Mouse (Mus musculus): ENCODE data around the gene Ppp2r5d.

The Ppp2r5d gene

DNA sequence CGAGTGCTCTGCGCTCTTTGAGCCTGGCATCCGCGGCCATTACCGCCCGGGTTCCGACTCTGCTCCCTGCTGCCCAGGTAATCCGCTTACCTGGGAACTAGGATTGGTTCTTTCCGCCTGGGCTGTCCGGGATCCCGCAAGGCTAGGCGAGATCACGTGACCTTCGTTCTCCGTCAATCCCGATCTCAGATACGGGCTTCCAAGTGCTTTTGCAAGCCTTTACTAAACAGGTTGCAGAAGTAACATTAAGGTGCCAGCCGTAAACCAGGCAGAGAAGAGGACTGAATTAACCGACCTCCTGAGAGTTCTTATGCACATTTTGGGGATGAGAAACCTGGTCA is 58.6 kb downstream of the Ppp2r5d start:
- in situ Hi-C loops (cut with MboI, MseI): loop anchor here (10.0 kb wide), 1 partner anchor 69 kb away; the partner anchor contains the start of gene Pex6

DNA sequence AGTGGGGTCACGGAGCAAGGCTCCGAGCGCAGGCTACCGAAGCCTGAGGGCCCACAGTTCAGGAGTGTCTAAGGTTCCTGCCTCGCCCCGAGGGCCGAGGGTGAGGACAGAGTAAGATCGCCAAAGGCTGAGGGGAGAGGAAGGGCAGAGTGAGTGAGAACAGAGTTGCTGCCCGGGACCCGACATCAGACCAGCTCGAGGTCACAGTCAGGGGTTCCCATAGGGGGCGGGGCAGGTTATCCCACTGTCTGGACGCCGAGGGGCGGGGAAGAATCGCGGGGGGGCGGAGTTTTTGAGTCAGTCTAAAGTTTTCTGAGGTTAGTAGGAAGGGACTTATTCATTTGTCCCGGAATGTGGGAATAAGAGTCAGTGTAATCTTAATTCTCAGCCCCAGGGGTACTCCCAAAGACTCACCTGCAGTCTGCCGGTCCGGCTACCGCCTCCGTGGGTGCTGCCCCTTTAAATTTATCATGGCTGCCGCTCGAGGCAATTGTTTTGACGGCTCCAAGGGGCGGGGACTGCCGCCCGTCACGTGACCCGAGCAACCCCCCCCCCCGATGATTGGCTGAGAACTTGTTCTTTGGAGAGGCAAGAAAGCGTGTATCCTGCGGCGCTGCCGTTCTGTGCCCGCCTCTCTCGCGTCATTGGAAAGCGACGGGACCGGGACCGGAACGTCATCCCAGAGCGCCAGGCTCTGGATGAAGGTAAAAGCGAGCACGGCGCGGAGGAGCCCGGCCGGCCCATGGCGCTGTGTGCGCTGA is 59.2 kb downstream of the Ppp2r5d start, which contains the start of the genes Klc4 and Mrpl2:
TSS of gene Klc4 (minus strand) at position 462 of the 761 bp plus-strand sequence.
TSS of gene Mrpl2 (plus strand) at position 669 of the 761 bp plus-strand sequence.
- in situ Hi-C loops (cut with MboI, MseI): loop anchor here (10.0 kb wide), 1 partner anchor 69 kb away; the partner anchor contains the start of gene Pex6

DNA sequence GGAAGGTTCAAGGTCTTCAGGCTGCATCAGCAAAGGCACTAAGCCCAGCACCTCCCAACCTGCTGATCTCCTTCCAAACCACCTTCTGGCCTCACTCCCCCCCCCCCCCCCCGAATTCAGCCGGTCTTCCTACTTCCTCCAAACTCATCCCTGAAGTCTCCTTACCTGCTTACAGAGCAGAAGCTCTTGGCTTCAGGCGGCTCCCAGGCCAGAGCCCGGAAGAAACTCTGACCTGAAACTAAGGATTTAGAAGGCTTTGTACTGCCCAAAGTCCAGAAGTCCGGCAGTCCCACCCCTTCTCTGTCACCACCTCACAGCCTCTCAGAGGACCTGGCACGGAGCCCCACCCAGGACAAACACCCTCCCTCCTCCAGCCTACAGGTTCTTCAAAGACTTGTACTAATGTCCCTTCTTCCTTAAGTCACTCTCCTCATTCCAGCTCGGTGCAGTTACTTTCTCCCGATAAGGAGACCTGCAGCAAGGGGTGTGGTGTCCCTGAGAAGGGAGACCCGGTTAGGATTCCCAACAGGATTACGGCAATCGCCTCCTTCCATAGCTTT is 59.9 kb downstream of the Ppp2r5d start:
- in situ Hi-C loops (cut with MboI, MseI): loop anchor here (10.0 kb wide), 1 partner anchor 70 kb away; the partner anchor contains the start of gene Pex6

DNA sequence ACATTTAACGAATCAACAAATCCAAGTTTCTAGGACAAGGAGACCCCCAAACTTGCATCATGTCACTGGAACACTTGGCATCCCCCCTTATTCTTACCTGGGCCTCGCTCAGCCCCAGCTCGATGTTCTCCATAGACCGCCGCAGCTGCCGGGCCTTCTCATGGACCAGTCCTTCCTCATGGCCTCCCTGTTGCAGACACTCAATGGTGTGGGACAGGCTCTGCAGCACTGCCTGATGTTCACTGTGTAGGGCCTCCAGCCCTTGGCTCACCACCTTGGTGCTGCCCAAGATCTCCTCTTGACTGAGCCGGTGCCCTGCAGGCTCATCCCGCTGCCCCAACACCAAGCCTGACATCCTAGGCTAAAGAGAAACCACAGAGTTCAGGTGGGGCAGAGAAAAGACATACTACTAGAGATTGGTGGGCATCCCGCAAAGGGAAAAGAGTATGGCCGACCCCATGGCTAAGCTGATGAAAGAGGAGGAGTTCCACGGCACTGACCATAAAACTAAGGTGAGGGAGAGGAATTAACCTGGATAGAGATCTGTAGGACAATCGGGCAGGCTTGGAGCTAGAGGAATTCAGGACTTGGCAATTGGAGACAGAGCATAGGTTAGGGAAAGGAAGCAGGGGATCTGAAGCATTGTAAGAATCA is 60.6 kb downstream of the Ppp2r5d start:
- in situ Hi-C loops (cut with MboI, MseI): loop anchor here (10.0 kb wide), 1 partner anchor 71 kb away; the partner anchor contains the start of gene Pex6

DNA sequence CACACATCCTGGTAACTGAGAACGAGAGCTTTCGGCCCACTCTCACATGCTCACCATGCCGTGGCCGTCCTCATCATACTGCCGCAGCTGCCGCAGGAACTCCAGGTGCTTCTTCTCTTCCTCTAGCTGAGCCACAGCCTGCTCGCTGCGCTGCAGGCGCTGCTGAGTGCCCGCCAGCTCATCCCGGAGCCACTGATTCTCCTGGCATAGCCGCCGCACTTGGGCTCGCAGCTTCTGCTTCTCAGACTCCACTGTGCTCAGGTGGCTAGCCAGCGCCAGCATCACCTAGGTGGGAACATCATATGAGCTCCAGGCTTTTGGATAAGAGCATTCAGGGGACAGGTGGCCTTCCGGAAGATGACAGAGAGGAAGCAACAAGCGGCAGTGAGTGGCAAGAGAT is 62.9 kb downstream of the Ppp2r5d start:
- in situ Hi-C loops (cut with MboI, MseI): loop anchor here (10.0 kb wide), 1 partner anchor 73 kb away; the partner anchor contains the start of gene Pex6

DNA sequence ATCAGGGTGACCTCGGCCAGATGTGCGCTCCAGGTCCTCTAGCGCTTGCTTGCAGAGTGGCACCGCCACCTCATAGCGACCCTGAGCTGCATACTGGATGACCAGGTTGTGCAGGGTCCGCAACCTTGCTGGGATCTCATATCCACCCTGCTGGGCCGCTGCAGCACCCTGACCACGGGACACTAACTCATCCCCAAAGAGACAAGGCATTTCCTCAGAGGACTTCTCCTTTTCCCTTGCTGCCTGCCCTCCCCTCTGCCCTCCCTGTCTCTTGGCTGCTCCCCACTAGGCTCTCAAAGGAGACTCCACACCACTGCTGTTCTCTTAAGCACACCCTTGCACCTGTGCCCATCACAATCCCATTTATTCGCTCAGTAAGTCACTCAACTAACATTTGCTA is 65.0 kb downstream of the Ppp2r5d start:
- in situ Hi-C loops (cut with MboI, MseI): loop anchor here (10.0 kb wide), 1 partner anchor 75 kb away; the partner anchor contains the start of gene Pex6

DNA sequence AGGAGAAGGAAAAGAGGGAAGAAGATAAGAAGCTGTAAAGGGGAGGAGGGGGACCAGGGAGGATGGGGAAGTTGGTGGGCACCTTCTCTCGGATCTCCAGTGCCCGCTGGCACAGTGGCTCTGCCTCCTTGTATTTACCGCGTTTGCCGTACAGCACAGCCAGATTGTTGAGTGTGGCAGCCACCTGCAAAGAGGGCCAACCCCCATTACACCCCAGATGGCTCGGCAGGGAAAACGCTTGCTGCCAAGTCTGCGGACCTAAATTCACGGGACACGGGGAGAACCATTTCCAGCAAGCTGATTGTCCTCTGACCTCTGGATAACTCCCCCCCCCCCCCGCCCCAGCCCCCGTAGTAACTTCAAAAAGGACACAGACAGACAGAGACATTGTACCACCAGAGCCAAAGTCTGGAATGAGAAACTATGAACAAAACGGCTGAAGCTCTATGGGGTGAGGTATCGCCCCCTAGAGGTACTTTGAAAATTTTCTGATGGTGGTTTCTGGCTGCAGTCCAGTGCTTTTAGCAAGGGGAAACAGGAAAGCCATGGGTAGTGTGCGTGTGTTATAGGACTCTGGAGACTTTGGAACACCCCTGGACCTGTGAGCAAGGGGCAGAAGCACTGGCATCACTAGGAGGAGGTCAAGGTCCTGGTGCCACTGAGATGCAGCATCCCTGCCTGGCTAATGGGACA is 67.9 kb downstream of the Ppp2r5d start:
- in situ Hi-C loops (cut with MboI, MseI): no loop called here
